Mouse (Mus musculus) kidney, postnatal 4 days (tissue): ENCODE results near the gene Ccdc9.

Experiments used
- DNase-seq, 2 experiments: peaks; one replicate each; pipeline ENCODE4 v3.0.0; 2021; ENCODE audit warnings: mixed read lengths in 2 of 2

Ccdc9 gene

GRCm38 (mm10) chr7:16286026-16286961, at the start of gene Ccdc9:
Gene Ccdc9, minus strand, starts transcription at chr7:16286795.
- DNase-seq: peak; percentile 100

- DNase-seq: no peak
Measured at GRCm38 (mm10) chr7:16329146-16329545, 42.6 kb upstream of the Ccdc9 start.

- no peak for DNase-seq
Measured at GRCm38 (mm10) chr7:16326607-16326971, 40.0 kb upstream of the Ccdc9 start.

GRCm38 (mm10) chr7:16325920-16326606, 39.5 kb upstream of the Ccdc9 start:
- peak; percentile 68 to 77 for DNase-seq

GRCm38 (mm10) chr7:16324661-16325060, 38.1 kb upstream of the Ccdc9 start:
- DNase-seq: peak; percentile 33 to 64

- no peak for DNase-seq
Measured at GRCm38 (mm10) chr7:16320479-16320878, 33.9 kb upstream of the Ccdc9 start.

- DNase-seq: no peak
Measured at GRCm38 (mm10) chr7:16319216-16319615, 32.6 kb upstream of the Ccdc9 start.

GRCm38 (mm10) chr7:16317094-16317493, 30.5 kb upstream of the Ccdc9 start:
- no peak for DNase-seq

- peak; percentile 27 to 56 for DNase-seq
Measured at GRCm38 (mm10) chr7:16315222-16315759, 28.7 kb upstream of the Ccdc9 start.

- DNase-seq: no peak
Measured at GRCm38 (mm10) chr7:16314221-16314775, 27.7 kb upstream of the Ccdc9 start.

- DNase-seq: peak; percentile 89 to 93
Measured at GRCm38 (mm10) chr7:16313481-16314220, 27.1 kb upstream of the Ccdc9 start.

- DNase-seq: peak; percentile 85 to 90
Measured at GRCm38 (mm10) chr7:16312672-16313311, 26.2 kb upstream of the Ccdc9 start.

- peak; percentile 63 to 73 for DNase-seq
Measured at GRCm38 (mm10) chr7:16312011-16312671, 25.5 kb upstream of the Ccdc9 start.

GRCm38 (mm10) chr7:16311453-16312004, 24.9 kb upstream of the Ccdc9 start:
- DNase-seq: peak; percentile 45 to 67

GRCm38 (mm10) chr7:16310521-16311452, 24.2 kb upstream of the Ccdc9 start:
- DNase-seq: peak; percentile 48 to 58

- DNase-seq: peak; percentile 86 to 90
Measured at GRCm38 (mm10) chr7:16310020-16310520, 23.5 kb upstream of the Ccdc9 start.

GRCm38 (mm10) chr7:16309318-16310019, 22.9 kb upstream of the Ccdc9 start:
- peak; percentile 92 to 95 for DNase-seq

- peak in 1 of 2 experiments; percentile 25 for DNase-seq
Measured at GRCm38 (mm10) chr7:16308555-16309317, 22.1 kb upstream of the Ccdc9 start.
